Mouse (Mus musculus): ENCODE measurements around the gene Tcf7l1. TPM values are rescaled to one million over a fixed set of nuclear protein-coding genes. Genes with fewer than 3 reads are reported as not detected.
"Not testable (repeated sequence)": the region's sequence is repeated elsewhere in the genome, so short reads cannot be mapped to it uniquely, and the experiment has no call there.

Tcf7l1 gene
- total RNA-seq, 1 experiment, result 14.5 TPM

DNA sequence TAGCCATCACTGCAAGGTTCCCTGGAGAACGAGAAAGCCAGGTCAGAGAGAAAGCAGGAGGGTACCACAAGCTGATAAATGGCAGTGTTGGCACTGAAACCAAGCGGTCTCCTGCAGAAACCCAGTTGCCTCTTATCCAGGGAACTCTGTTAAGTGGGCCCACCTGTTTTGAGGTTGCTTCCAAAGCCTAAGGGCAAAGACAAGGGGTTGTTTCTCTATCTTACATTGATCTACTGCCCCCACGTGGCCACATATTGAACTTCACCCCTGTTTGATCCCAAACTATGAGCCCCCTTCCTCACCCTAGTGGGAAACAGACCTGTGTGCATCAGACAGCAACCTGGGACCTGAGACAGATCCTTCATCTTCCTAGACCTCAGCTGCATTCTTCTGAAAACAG lies 42.2 kb upstream of the Tcf7l1 start:
- Histone ChIP-seq H3K9ac (ENCODE audit: insufficient read depth, low read depth, low read length, poor library complexity, severe bottlenecking) (no peak overlapping the region), H3K36me3 (ENCODE audit: control insufficient read depth, insufficient read depth, low read length, poor library complexity, severe bottlenecking) (no peaks in the 10 kb centered on the region), H3K4me1 (ENCODE audit: control insufficient read depth in 2 of 2, insufficient read depth in 2 of 2, low read length in 2 of 2, poor library complexity in 1 of 2) (peaks cover 2 to 4% of the 10 kb centered on the region in 2 experiments; a peak in 1 of 4 replicates), H3K27ac (ENCODE audit: insufficient read depth, low read depth, low read length, poor library complexity, severe bottlenecking) (no peak overlapping the region), H3K9me3 (ENCODE audit: control insufficient read depth, insufficient read depth, low read depth, low read length) (no peaks in the 10 kb centered on the region), H3K4me3 (ENCODE audit: insufficient read depth in 1 of 2, low read depth in 1 of 2, low read length in 2 of 2, poor library complexity in 1 of 2, severe bottlenecking in 1 of 2) (no peak overlapping the region)
- in situ Hi-C loops (cut with MboI; ENCODE audit: low sequenced_read_pairs in 2 of 2, unreplicated experiment in 2 of 2), result loop anchor here (10.0 to 25.0 kb wide), 2 partner anchors 286 to 419 kb away; partner anchors contain the start of genes Ggcx (in 2 of the 2) and Capg (in 1 of the 2)
- DNase-seq (ENCODE audit: low read depth, low spot score), result peak; percentile 92
- TF ChIP-seq MAFK (IDR thresholded peaks at IDR 0.05; ENCODE audit: insufficient read depth, low read depth, low read length) (no peak), CHD2 (IDR thresholded peaks at IDR 0.05; ENCODE audit: low read depth, low read length) (no peak), ZC3H11A (IDR thresholded peaks at IDR 0.05; ENCODE audit: borderline replicate concordance, low read depth, low read length) (peak; percentile 85), ZNF384 (IDR thresholded peaks at IDR 0.05; ENCODE audit: low read depth, low read length) (no peak)

- DNase-seq (ENCODE audit: low read depth, low spot score), result peak; percentile 94
- Histone ChIP-seq H3K4me1 (ENCODE audit: control insufficient read depth in 2 of 2, insufficient read depth in 2 of 2, low read length in 2 of 2, poor library complexity in 1 of 2) (peaks cover 4% of the 10 kb centered on the region in 2 experiments; a peak in 1 of 4 replicates), H3K9me3 (ENCODE audit: control insufficient read depth, insufficient read depth, low read depth, low read length) (no peaks in the 10 kb centered on the region), H3K9ac (ENCODE audit: insufficient read depth, low read depth, low read length, poor library complexity, severe bottlenecking) (no peak overlapping the region), H3K27ac (ENCODE audit: insufficient read depth, low read depth, low read length, poor library complexity, severe bottlenecking) (no peak overlapping the region), H3K4me3 (ENCODE audit: insufficient read depth in 1 of 2, low read depth in 1 of 2, low read length in 2 of 2, poor library complexity in 1 of 2, severe bottlenecking in 1 of 2) (no peak overlapping the region), H3K36me3 (ENCODE audit: control insufficient read depth, insufficient read depth, low read length, poor library complexity, severe bottlenecking) (no peaks in the 10 kb centered on the region)
- in situ Hi-C loops (cut with MboI; ENCODE audit: low sequenced_read_pairs in 2 of 2, unreplicated experiment in 2 of 2), result loop anchor here (25.0 kb wide), 1 partner anchor 417 kb away; the partner anchor contains the start of gene Ggcx (in 2 of the 2)
- peak; percentile 90 for TF ChIP-seq ZC3H11A (IDR thresholded peaks at IDR 0.05; ENCODE audit: borderline replicate concordance, low read depth, low read length)
- no peak for TF ChIP-seq ZNF384 (IDR thresholded peaks at IDR 0.05; ENCODE audit: low read depth, low read length)
- no peak for TF ChIP-seq HCFC1 (IDR thresholded peaks at IDR 0.05; ENCODE audit: borderline replicate concordance, insufficient read depth, low read length)
- TF ChIP-seq MAFK (IDR thresholded peaks at IDR 0.05; ENCODE audit: insufficient read depth, low read depth, low read length), result no peak
Measured at GRCm38 (mm10) chr6:72828857-72829256, 39.8 kb upstream of the Tcf7l1 start.

- H3K36me3 ChIP-seq (ENCODE audit: control insufficient read depth, insufficient read depth, low read length, poor library complexity, severe bottlenecking); H3K4me1 ChIP-seq (ENCODE audit: control insufficient read depth in 2 of 2, insufficient read depth in 2 of 2, low read length in 2 of 2, poor library complexity in 1 of 2); H3K4me3 ChIP-seq (ENCODE audit: insufficient read depth in 1 of 2, low read depth in 1 of 2, low read length in 2 of 2, poor library complexity in 1 of 2, severe bottlenecking in 1 of 2); H3K27ac ChIP-seq (ENCODE audit: insufficient read depth, low read depth, low read length, poor library complexity, severe bottlenecking); H3K9me3 ChIP-seq (ENCODE audit: control insufficient read depth, insufficient read depth, low read depth, low read length); H3K9ac ChIP-seq (ENCODE audit: insufficient read depth, low read depth, low read length, poor library complexity, severe bottlenecking); DNase-seq (ENCODE audit: low read depth, low spot score): not testable (repeated sequence)
- in situ Hi-C loops (cut with MboI; ENCODE audit: low sequenced_read_pairs in 2 of 2, unreplicated experiment in 2 of 2), result loop anchor here (25.0 kb wide), 1 partner anchor 416 kb away; the partner anchor contains the start of gene Ggcx (in 2 of the 2)
Measured at GRCm38 (mm10) chr6:72828037-72828436, 39.0 kb upstream of the Tcf7l1 start.

DNA sequence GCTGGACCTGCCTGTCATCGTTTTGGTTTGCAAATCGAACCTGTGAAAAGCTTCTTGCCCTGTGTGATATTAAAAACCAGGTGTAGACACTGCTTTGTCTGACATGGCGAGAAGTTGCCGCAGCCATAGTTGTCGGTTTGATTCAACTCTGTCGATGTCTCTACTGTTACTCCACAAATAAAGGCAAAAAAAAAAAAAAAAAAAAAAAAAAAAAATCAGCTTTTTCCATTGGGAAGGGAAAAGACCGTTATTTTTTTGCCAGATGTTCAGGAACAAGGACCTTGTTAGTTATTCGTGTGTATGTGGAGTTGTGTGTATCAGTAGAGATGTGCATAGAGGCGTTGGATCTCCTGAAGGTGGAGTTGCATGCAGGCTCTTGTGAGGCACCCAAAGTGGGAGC lies 36.7 kb upstream of the Tcf7l1 start:
- H3K27ac ChIP-seq (ENCODE audit: insufficient read depth, low read depth, low read length, poor library complexity, severe bottlenecking), result no peak overlapping the region
- in situ Hi-C loops (cut with MboI; ENCODE audit: low sequenced_read_pairs in 2 of 2, unreplicated experiment in 2 of 2), result loop anchor here (25.0 kb wide), 1 partner anchor 413 kb away; the partner anchor contains the start of gene Ggcx (in 2 of the 2)

More for the DNA sequence above, 36.7 kb upstream of the Tcf7l1 start:
- H3K9me3 ChIP-seq (ENCODE audit: control insufficient read depth, insufficient read depth, low read depth, low read length), result no peaks in the 10 kb centered on the region
- no peak for DNase-seq (ENCODE audit: low read depth, low spot score)
- TF ChIP-seq MAFK (IDR thresholded peaks at IDR 0.05; ENCODE audit: insufficient read depth, low read depth, low read length) (no peak), ZNF384 (IDR thresholded peaks at IDR 0.05; ENCODE audit: low read depth, low read length) (peak; percentile 94), ZC3H11A (IDR thresholded peaks at IDR 0.05; ENCODE audit: borderline replicate concordance, low read depth, low read length) (no peak)
- peak overlapping the region; percentile 54 for H3K9ac ChIP-seq (ENCODE audit: insufficient read depth, low read depth, low read length, poor library complexity, severe bottlenecking)
- peak overlapping the region in 1 of 2 experiments; percentile 43; a peak in 1 of 4 replicates for H3K4me3 ChIP-seq (ENCODE audit: insufficient read depth in 1 of 2, low read depth in 1 of 2, low read length in 2 of 2, poor library complexity in 1 of 2, severe bottlenecking in 1 of 2)
- peaks cover 3 to 4% of the 10 kb centered on the region in 2 experiments; a peak in 1 of 4 replicates for H3K4me1 ChIP-seq (ENCODE audit: control insufficient read depth in 2 of 2, insufficient read depth in 2 of 2, low read length in 2 of 2, poor library complexity in 1 of 2)
- H3K36me3 ChIP-seq (ENCODE audit: control insufficient read depth, insufficient read depth, low read length, poor library complexity, severe bottlenecking), result no peaks in the 10 kb centered on the region
